18 mouse cellular contexts compared by ENCODE assay signal in the genomic region with DNA sequence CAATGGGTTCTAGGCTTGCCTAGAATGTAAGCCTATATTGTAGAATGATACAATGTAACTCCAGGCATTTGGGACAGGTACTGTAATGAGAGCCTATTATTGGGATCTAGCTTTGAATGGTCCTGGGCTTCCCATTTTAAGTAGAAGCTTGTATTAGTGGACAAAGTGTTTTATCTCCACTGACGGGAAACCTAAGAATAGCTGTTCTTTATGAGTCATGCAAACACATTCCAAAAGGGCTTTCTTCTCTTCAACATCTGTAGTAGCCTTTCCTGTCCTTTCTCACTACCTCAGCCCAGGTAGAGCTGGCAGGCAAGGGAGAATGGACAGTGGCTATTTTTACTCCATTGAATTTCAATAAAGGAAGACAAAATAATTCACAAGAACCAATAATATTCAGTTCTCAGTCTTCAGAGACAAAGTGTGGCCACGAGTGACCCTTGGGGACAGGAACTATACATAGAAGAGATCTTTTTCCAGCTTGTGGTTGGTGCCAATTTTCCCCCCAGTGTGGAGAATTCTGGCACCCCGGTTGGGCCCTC.
DNase-seq lines count a peak whose midpoint lies in the region.
"Had no signal": no experiment of that assay in that cellular context is flagged by ENCODE, and none has a peak within 500 bp of the region (broad histone marks: within the 10 kb centered on the region; RNA-seq: fewer than 3 reads in every experiment).

No protein-coding gene starts in this region.

- DNase-seq in heart, adult 18-20 months: peak; percentile 16 to 41
- DNase-seq in heart, postnatal 14 days: no peak
- DNase-seq in 3T3-L1 (ENCODE audit: low read depth, low spot score): peak; percentile 4
- peak; percentile 10 to 27 for DNase-seq in heart, postnatal 10 days
- no peak for DNase-seq in spleen, adult 12 weeks (ENCODE audit: low spot score)
- DNase-seq: adrenal gland, adult 2 months; adrenal gland, postnatal 25 days; cerebellum, adult 11-12 months; cerebellum, adult 9-10 months; cerebellum, postnatal 36 days; gastrocnemius, postnatal 25 days; kidney, adult 11 months; kidney, adult 9 months had no signal

- no peak overlapping the region for H3K4me3 ChIP-seq in brown adipose tissue, adult 24 weeks (ENCODE audit: insufficient read depth, low read depth, low read length)
- H3K4me3 ChIP-seq: embryonic facial prominence, embryonic 13.5 days; forebrain, embryonic 12.5 days; hindbrain, embryonic 12.5 days had no signal

- H3K4me1 ChIP-seq in brown adipose tissue, adult 24 weeks (ENCODE audit: control insufficient read depth, insufficient read depth, insufficient read length, low read length): no peaks in the 10 kb centered on the region
- H3K4me1 ChIP-seq: embryonic facial prominence, embryonic 13.5 days; hindbrain, embryonic 12.5 days had no signal

- intact Hi-C loops in heart, postnatal 14 days (cut with DNase I): no loop called here
- intact Hi-C loops in heart, postnatal 10 days (cut with DNase I): no loop called here

- peak overlapping the region; percentile 84 for H3K27ac ChIP-seq in brown adipose tissue, adult 24 weeks (replicated peaks; ENCODE audit: low read depth, low read length)
- H3K27ac ChIP-seq: embryonic facial prominence, embryonic 13.5 days; forebrain, embryonic 12.5 days; hindbrain, embryonic 12.5 days; hindbrain, postnatal 0 days had no signal

Comparison
In these comparisons a context has a peak if more than half of its experiments do, and no peak if none do; other contexts are left out.
1. DNase-seq: peak in heart, adult 18-20 months (2 of 2), 3T3-L1 (single experiment) and heart, postnatal 10 days (2 of 2); none in heart, postnatal 14 days (0 of 2) and spleen, adult 12 weeks (single experiment).